Mouse (Mus musculus) spleen, adult 12 weeks (tissue): ENCODE data around the gene Hmmr.

Experiments used
- DNase-seq: peaks from one replicate; pipeline ENCODE4 v3.0.0; 2022; ENCODE audit warnings: low spot score

Gene Hmmr

DNA sequence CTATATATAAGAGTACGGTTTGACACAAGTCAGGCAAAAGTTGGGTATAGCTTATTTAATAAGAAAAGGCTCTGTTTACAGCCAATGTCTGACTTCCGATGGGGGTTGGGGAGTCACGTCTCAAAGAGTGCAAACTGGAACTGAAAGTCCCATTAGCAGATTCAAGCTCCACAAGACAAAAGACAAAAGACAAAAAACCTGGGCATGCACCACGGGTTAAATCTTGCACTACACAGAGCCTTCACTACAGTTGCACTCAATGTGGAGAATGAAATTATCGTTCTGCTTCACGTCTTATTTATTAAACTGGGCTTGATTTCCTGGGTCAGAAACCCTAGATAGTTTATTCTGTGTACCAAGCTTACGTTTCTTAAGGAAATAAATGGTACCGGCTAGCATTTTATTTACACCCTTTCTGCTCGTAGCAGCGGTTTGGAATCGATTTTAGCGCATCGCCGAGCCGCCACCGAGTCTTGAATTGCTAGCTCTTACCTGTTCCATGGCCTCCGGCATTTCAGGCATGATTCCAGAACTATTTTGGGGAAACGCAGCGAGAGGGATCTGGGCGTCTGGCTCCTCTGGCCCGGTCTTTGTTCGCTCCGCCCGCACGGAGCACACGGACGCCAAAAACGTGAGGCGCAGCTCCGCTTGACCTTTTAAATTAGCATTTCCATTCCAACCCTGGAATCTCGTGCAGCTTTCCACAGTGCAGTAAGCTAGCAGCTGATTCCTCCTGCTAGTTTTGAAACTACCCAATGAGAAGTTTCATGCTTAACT lies 38.7 kb downstream of the Hmmr start:
- peak; percentile 38 for DNase-seq

- DNase-seq = peak; percentile 53
Observed at GRCm38 (mm10) chr11:40693366-40693951, 39.8 kb downstream of the Hmmr start.

- DNase-seq = peak; percentile 92
Observed at GRCm38 (mm10) chr11:40692511-40693365, 40.5 kb downstream of the Hmmr start.

GRCm38 (mm10) chr11:40692101-40692509 lies 41.1 kb downstream of the Hmmr start:
- no peak for DNase-seq

DNA sequence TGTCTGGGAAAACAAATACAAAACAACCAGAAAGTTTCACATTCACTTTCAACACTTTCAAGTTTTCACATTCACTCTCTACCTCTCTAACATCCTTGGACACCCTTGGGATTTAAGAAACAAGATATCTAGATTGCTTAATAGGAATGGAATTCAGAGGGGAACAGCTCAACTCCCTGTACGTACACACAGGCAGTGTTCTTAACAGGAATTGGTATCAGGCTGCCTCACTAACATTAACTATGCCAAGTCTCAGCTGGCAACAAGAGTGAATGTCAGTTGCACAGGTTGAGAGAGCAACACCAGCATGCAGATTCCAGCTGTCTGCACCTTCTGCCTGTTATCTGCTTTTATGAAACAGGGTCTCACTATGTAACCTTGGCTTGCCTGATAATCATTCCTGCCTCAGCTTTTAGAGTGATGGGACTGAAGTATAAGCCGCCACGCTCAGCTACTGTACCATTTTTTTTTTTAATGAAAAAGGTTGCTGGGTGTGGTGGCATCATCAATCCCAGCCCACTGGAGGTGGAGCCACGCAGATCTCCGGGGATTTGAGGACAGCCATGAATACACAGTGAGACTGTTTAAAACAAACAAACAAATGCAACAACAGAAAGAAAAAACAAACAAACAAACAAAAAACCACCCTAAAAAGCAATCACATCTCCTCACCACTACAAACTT lies 42.6 kb downstream of the Hmmr start:
- DNase-seq = no peak

- DNase-seq = no peak
Observed at GRCm38 (mm10) chr11:40683295-40683694, 49.9 kb downstream of the Hmmr start.

GRCm38 (mm10) chr11:40682456-40682855 lies 50.8 kb downstream of the Hmmr start:
- no peak for DNase-seq

GRCm38 (mm10) chr11:40677169-40677568 lies 56.1 kb downstream of the Hmmr start:
- no peak for DNase-seq

GRCm38 (mm10) chr11:40675014-40675730 lies 58.0 kb downstream of the Hmmr start:
- DNase-seq = no peak
